Mouse (Mus musculus) WW6 (cell line): ENCODE data around the gene Nthl1.
"Not testable (repeated sequence)": the region's sequence is repeated elsewhere in the genome, so short reads cannot be mapped to it uniquely, and the experiment has no call there.

Experiments used
- DNase-seq: peaks from one replicate; pipeline ENCODE4 v3.0.0-alpha.2; 2013; ENCODE audit warnings: low read depth, low spot score

The Nthl1 gene

GRCm38 (mm10) chr17:24650070-24650616 is 17.7 kb downstream of the Nthl1 start, which contains the start of gene Slc9a3r2:
Gene Slc9a3r2, minus strand, starts transcription at chr17:24650327.
- DNase-seq = no peak

- DNase-seq = no peak
Observed at GRCm38 (mm10) chr17:24650766-24651165, 18.3 kb downstream of the Nthl1 start.

GRCm38 (mm10) chr17:24651835-24652234 is 19.4 kb downstream of the Nthl1 start:
- DNase-seq = no peak

GRCm38 (mm10) chr17:24653967-24654710 is 21.7 kb downstream of the Nthl1 start:
- DNase-seq = no peak

- no peak for DNase-seq
Observed at GRCm38 (mm10) chr17:24654969-24655368, 22.5 kb downstream of the Nthl1 start.

GRCm38 (mm10) chr17:24658017-24658758 is 25.7 kb downstream of the Nthl1 start, which contains the start of gene Npw:
Gene Npw, minus strand, starts transcription at chr17:24658457.
- DNase-seq = no peak

GRCm38 (mm10) chr17:24667011-24667410 is 34.5 kb downstream of the Nthl1 start:
- DNase-seq = not testable (repeated sequence)

GRCm38 (mm10) chr17:24667416-24667815 is 34.9 kb downstream of the Nthl1 start:
- no peak for DNase-seq

GRCm38 (mm10) chr17:24669214-24669544 is 36.7 kb downstream of the Nthl1 start:
- DNase-seq = not testable (repeated sequence)

- peak; percentile 83 for DNase-seq
Observed at GRCm38 (mm10) chr17:24669545-24670245, 37.2 kb downstream of the Nthl1 start, which contains the start of gene Zfp598. Gene Zfp598, plus strand, starts transcription at chr17:24669687.

GRCm38 (mm10) chr17:24670246-24670844 is 37.9 kb downstream of the Nthl1 start:
- DNase-seq = no peak

GRCm38 (mm10) chr17:24671346-24671745 is 38.9 kb downstream of the Nthl1 start:
- no peak for DNase-seq

- no peak for DNase-seq
Observed at GRCm38 (mm10) chr17:24672141-24672540, 39.7 kb downstream of the Nthl1 start.

GRCm38 (mm10) chr17:24674277-24674676 is 41.8 kb downstream of the Nthl1 start:
- DNase-seq = no peak

GRCm38 (mm10) chr17:24676187-24676586 is 43.7 kb downstream of the Nthl1 start:
- no peak for DNase-seq

- no peak for DNase-seq
Observed at GRCm38 (mm10) chr17:24676877-24677276, 44.4 kb downstream of the Nthl1 start.

- no peak for DNase-seq
Observed at GRCm38 (mm10) chr17:24677500-24678080, 45.1 kb downstream of the Nthl1 start.

- DNase-seq = no peak
Observed at GRCm38 (mm10) chr17:24686514-24686913, 54.0 kb downstream of the Nthl1 start.

- no peak for DNase-seq
Observed at GRCm38 (mm10) chr17:24687146-24687595, 54.7 kb downstream of the Nthl1 start.

GRCm38 (mm10) chr17:24687599-24687998 is 55.1 kb downstream of the Nthl1 start:
- no peak for DNase-seq
